Mouse (Mus musculus) bone marrow, adult 2 months (tissue): ENCODE measurements around the gene Gm5447. TPM values are rescaled to one million over a fixed set of nuclear protein-coding genes. Genes with fewer than 3 reads are reported as not detected.

Experiments used
- H3K27ac ChIP-seq: fragments of 200-500 bp; 2 replicates; pipeline ENCODE4 v1.5.1; 2012; ENCODE audit warnings: low read depth, mild to moderate bottlenecking, control low read depth, inconsistent platforms, low read length; ENCODE audit not compliant: control insufficient read depth, poor library complexity, insufficient read depth
- H3K4me1 ChIP-seq: fragments of 200-500 bp; 2 replicates; pipeline ENCODE4 v1.6.1; 2011; ENCODE audit warnings: low read length; ENCODE audit not compliant: control insufficient read depth, insufficient read depth
- H3K4me3 ChIP-seq: fragments of 200-500 bp; replicated peaks from 2 replicates; pipeline ENCODE3; 2011; ENCODE audit warnings: mild to moderate bottlenecking, low read depth, low read length, control low read depth; ENCODE audit not compliant: control insufficient read depth
- CTCF ChIP-seq: fragments of 200-500 bp; IDR thresholded peaks from 2 replicates; pipeline ENCODE4 v1.5.1; 2011; ENCODE audit warnings: low read length, control low read depth; ENCODE audit not compliant: control insufficient read depth, insufficient read depth
- POLR2A ChIP-seq: fragments of 200-500 bp; IDR thresholded peaks from 2 replicates; pipeline ENCODE4 v1.6.1; 2011; ENCODE audit warnings: low read depth, mild to moderate bottlenecking, control low read depth, low read length, borderline replicate concordance; ENCODE audit not compliant: control insufficient read depth
- WGBS: fragments of 180-500 bp; shearing (Covaris S2); methylation state at CpG from one replicate; pipeline ENCODE4 v1.1.7; 2018; 5-methylcytosine and 5-hydroxymethylcytosine counted together
- polyA plus RNA-seq: library from polyadenylated mRNA; stranded (reverse); fragments of >200 nt; gene quantifications from 2 replicates; pipeline ENCODE4 v1.2.4, GENCODE M21; 2011; ENCODE audit warnings: low replicate concordance; ENCODE audit not compliant: missing spikeins, insufficient read depth, insufficient read length

Gm5447 gene
- not detected in 2 replicates for polyA plus RNA-seq

DNA sequence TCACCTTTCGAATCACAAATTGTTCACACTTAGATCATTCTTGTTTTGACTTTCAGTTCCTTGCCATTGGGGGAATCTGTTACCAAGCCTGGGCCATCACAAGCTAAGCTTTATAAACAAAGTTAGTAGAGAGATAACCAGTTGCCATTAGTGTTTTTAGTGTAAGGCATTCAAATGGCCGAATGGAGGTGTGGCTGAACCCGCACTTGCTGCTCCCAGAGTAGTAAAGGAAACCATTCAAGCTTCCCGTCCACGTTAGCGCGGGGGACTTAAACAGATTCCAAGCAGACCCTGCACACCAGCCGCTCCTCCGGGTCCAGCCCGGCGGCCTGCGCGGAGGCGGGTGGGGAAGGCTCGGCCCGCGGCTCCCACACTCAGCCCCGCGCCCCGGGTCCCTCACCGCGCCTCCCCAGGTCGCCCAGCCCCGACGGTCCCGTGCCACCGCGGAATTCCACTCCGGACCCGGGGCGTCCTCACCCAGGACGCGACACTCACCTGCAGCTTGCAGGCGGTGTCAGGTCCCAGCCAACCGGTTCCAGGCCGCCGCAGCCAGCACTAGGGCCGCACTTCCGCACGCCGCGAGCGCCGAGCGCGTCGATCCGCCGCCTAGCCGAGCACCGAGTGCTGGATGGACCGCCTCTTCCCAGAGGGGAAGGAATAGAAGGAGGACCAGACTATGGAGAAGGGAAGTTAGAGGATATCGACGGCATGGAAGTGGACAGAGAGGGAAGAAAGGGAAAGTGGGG lies at the start of gene Gm5447, which contains the start of gene Exoc2:
Gene Gm5447, plus strand, starts transcription at position 704 of the 746 bp plus-strand sequence.
Gene Exoc2, minus strand, starts transcription at position 593 of the 746 bp plus-strand sequence.
- no peak; the same call in 1 of the 2 replicates for TF ChIP-seq CTCF
- TF ChIP-seq POLR2A, result peak; percentile 77; the same call in 1 of the 2 replicates
- H3K4me3 ChIP-seq, result peak within 1 kb of the TSS; percentile 93
- WGBS, result under 1% methylated on average over 54 of the region's 54 CpGs
- peak within 1 kb of the TSS; percentile 91 for H3K27ac ChIP-seq
- H3K4me1 ChIP-seq, result peaks cover 5% of the 10 kb centered on the region; the same call in 1 of the 2 replicates

GRCm38 (mm10) chr13:30924269-30924668 lies 49.7 kb upstream of the Gm5447 start:
- 91% methylated on average over 6 of the region's 6 CpGs for WGBS
- TF ChIP-seq CTCF (no peak), POLR2A (no peak)
- Histone ChIP-seq H3K4me1 (no peaks in the 10 kb centered on the region), H3K4me3 (no peak overlapping the region), H3K27ac (no peak overlapping the region)

GRCm38 (mm10) chr13:30929119-30929518 lies 44.9 kb upstream of the Gm5447 start:
- WGBS, result 74% methylated on average over 2 of the region's 2 CpGs
- H3K4me3 ChIP-seq, result no peak overlapping the region
- no peaks in the 10 kb centered on the region; the same call in 1 of the 2 replicates for H3K4me1 ChIP-seq
- H3K27ac ChIP-seq, result no peak overlapping the region
- TF ChIP-seq POLR2A (no peak), CTCF (no peak)

DNA sequence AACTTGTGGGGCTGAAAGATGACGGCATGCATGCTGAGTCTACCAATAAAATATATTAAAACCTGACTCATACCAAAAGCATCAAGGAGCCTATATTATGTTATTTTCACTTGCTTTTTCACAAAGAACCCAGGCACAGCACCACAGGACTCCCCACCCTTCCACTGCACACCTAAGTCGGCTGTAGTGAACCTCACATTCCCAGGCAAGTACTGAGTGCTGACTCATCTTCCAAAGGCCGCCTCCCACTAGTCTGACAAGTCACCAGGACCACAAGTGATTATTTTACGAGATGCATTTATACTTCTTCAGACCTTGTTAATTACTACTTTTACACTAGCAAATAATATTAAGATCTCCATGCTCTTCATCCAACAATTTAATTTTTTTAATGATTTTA lies 42.4 kb upstream of the Gm5447 start:
- Histone ChIP-seq H3K4me1 (no peaks in the 10 kb centered on the region; the same call in 1 of the 2 replicates), H3K27ac (no peak overlapping the region), H3K4me3 (no peak overlapping the region)
- 59% methylated on average over 4 of the region's 4 CpGs for WGBS
- TF ChIP-seq POLR2A (no peak), CTCF (no peak)

- TF ChIP-seq POLR2A (no peak), CTCF (no peak)
- H3K27ac ChIP-seq, result no peak overlapping the region
- WGBS, result 61% methylated on average over 6 of the region's 6 CpGs
- no peaks in the 10 kb centered on the region; the same call in 1 of the 2 replicates for H3K4me1 ChIP-seq
- H3K4me3 ChIP-seq, result no peak overlapping the region
Observed at GRCm38 (mm10) chr13:30932972-30933371, 41.0 kb upstream of the Gm5447 start.

DNA sequence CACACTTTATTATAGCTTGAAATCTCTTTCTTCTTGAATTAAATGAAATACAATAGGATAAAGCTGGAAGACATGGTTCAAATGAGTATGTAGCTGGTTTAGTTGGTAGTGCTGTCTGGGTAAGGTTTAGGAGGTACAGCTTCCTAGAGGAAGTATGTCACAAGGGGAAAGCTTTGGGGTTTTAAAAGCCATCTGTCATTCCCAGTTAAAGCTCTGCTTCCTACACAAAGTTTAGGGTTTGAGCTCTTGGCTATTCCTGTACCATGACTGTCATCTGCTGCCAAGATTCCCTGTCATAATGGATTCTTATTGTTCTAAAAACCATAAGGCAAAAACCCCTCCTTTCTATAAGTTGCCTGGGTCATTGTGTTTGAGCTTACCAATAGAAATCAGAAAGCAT lies 28.2 kb upstream of the Gm5447 start:
- Histone ChIP-seq H3K27ac (no peak overlapping the region), H3K4me1 (peaks cover 6% of the 10 kb centered on the region), H3K4me3 (no peak overlapping the region)
- TF ChIP-seq POLR2A (no peak), CTCF (no peak)

GRCm38 (mm10) chr13:30947129-30947528 lies 26.9 kb upstream of the Gm5447 start:
- 68% methylated on average over 15 of the region's 15 CpGs for WGBS
- TF ChIP-seq POLR2A (no peak), CTCF (no peak)
- peaks cover 6% of the 10 kb centered on the region for H3K4me1 ChIP-seq
- H3K27ac ChIP-seq, result no peak overlapping the region
- no peak overlapping the region for H3K4me3 ChIP-seq

- H3K4me1 ChIP-seq, result peaks cover 6% of the 10 kb centered on the region
- TF ChIP-seq CTCF (no peak), POLR2A (no peak)
- H3K27ac ChIP-seq, result no peak within 1 kb of the TSS
- 91% methylated on average over 11 of the region's 11 CpGs for WGBS
- H3K4me3 ChIP-seq, result no peak within 1 kb of the TSS
Observed at GRCm38 (mm10) chr13:30947540-30947939, 26.5 kb upstream of the Gm5447 start, which contains the start of gene Hus1b. Gene Hus1b, minus strand, starts transcription at chr13:30947759.
